ENCODE assay signal across 8 mouse cellular contexts in the genomic region with DNA sequence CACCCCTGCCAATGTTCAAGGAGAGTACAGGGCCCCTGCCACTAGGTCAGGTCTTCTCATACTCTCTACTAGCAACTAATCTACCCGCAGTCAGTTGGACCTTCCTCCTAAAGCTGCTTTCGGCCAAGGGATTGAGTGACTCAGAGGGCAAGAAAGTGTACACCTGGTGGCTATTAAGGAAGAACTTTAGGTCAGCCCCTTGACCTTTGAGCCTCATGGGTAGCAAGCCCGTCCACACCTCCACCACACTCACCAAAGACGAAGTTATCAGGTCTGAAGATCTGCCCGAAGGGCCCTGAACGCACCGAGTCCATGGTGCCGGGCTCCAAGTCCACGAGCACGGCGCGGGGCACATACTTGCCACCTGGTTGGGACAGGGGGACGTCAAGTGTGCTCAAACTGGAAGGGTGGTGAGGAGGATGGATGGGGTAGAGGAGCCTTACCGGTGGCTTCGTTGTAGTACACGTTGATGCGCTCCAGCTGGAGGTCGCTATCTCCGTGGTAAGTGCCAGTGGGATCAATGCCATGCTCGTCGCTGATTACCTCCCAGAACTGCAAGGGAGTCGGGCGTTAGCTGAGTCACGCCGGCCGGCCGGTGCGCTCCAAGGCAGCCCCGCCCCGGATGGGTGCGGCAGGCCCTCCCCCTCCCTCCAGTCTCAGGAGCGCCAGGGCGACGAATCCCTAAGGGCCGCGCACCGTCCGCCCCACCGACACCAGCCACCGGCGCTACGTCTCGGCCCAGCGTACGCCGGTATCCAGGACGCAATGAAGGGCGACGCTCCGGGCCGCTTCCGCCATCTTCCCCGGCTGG. TPM values are rescaled to one million over a fixed set of nuclear protein-coding genes. Genes with fewer than 3 reads are reported as not detected.
A peak's percentile ranks its signal among the peaks of the same experiment; 100 is the strongest.
DNase-seq lines count a peak whose midpoint lies in the region; ATAC-seq lines count a peak whose summit lies in the region.

No protein-coding gene starts in this region.

- H3K9ac ChIP-seq in hindbrain, embryonic 15.5 days = peak overlapping the region; percentile 70

- peak overlapping the region; percentile 93 for H3K27ac ChIP-seq in hindbrain, embryonic 15.5 days (replicated peaks)

- H3K4me1 ChIP-seq in hindbrain, embryonic 15.5 days (replicated peaks) = peaks cover 23% of the 10 kb centered on the region

- H3K4me2 ChIP-seq in hindbrain, embryonic 15.5 days = peak overlapping the region; percentile 94

- no peaks in the 10 kb centered on the region for H3K9me3 ChIP-seq in hindbrain, embryonic 15.5 days

- no peaks in the 10 kb centered on the region for H3K27me3 ChIP-seq in hindbrain, embryonic 15.5 days

- intact Hi-C loops in left cerebral cortex, postnatal 4 days (cut with DNase I) = loop anchor here (5.0 kb wide), 1 partner anchor 33 kb away; the partner anchor contains the start of gene Tmem203

- DNase-seq in NIH3T3 (ENCODE audit: low read depth) = peak; percentile 86
- peak; percentile 79 for DNase-seq in cerebellum, adult 9-10 months
- peak; percentile 80 to 87 for DNase-seq in gastrocnemius, adult 8-10 months (ENCODE audit: low spot score in 2 of 2)
- peak; percentile 57 for DNase-seq in left cerebral cortex, postnatal 4 days
- peak; percentile 75 to 78 for DNase-seq in spleen, adult 18-20 months
- DNase-seq in natural killer cell, adult 2 months (ENCODE audit: low spot score in 2 of 2) = no peak

- WGBS in hindbrain, embryonic 15.5 days = 3% methylated on average over 53 of the region's 53 CpGs

- no peak; the same call in 1 of the 2 replicates for ATAC-seq in hindbrain, embryonic 15.5 days (ENCODE audit: low FRiP score, low read depth)
- peak; percentile 60 for ATAC-seq in megakaryocyte-erythroid progenitor cell, adult 5-6 weeks (replicated peaks; ENCODE audit: low FRiP score, low TSS enrichment, poor library complexity, severe bottlenecking)

- H3K36me3 ChIP-seq in hindbrain, embryonic 15.5 days = peaks cover 5% of the 10 kb centered on the region

- peak overlapping the region; percentile 72 for H3K4me3 ChIP-seq in hindbrain, embryonic 15.5 days

RNA-seq across cellular contexts. Expression of gene Tubb4b, which starts 0.6 kb away (rescaled TPM):
- total RNA-seq in gastrocnemius, adult 8-10 months (2022) = 100 to 1,000 TPM; 228 to 239 (median 232) TPM
- 444 and 468 TPM in 2 replicates for polyA plus RNA-seq in hindbrain, embryonic 15.5 days (2015; fragmentation: Nextera tagmentation; extraction: Ambion mirVana)
- 100 to 1,000 TPM; 324 to 351 TPM for total RNA-seq in left cerebral cortex, postnatal 4 days (2021)
- 712 and 769 TPM in 2 replicates for total RNA-seq in megakaryocyte-erythroid progenitor cell, adult 5-6 weeks (2014; fragmentation: Nextera tagmentation)
- 718 and 785 TPM in 2 replicates for total RNA-seq in megakaryocyte-erythroid progenitor cell, adult 5-6 weeks (2017)

RNA-seq across cellular contexts. Expression of gene Fam166a, which starts 5.3 kb away (rescaled TPM):
- not detected for total RNA-seq in gastrocnemius, adult 8-10 months (2022)
- polyA plus RNA-seq in hindbrain, embryonic 15.5 days (2015; fragmentation: Nextera tagmentation; extraction: Ambion mirVana) = 0.70 and 0.72 TPM in 2 replicates
- not detected for total RNA-seq in left cerebral cortex, postnatal 4 days (2021)
- not detected in 2 replicates for total RNA-seq in megakaryocyte-erythroid progenitor cell, adult 5-6 weeks (2014; fragmentation: Nextera tagmentation)
- total RNA-seq in megakaryocyte-erythroid progenitor cell, adult 5-6 weeks (2017) = not detected in 2 replicates

RNA-seq across cellular contexts. Expression of gene Stpg3, which starts 9.4 kb away (rescaled TPM):
- total RNA-seq in gastrocnemius, adult 8-10 months (2022) = not detected
- not detected in 2 replicates for polyA plus RNA-seq in hindbrain, embryonic 15.5 days (2015; fragmentation: Nextera tagmentation; extraction: Ambion mirVana)
- total RNA-seq in left cerebral cortex, postnatal 4 days (2021) = not detected
- not detected in 2 replicates for total RNA-seq in megakaryocyte-erythroid progenitor cell, adult 5-6 weeks (2014; fragmentation: Nextera tagmentation)
- 3.2 TPM in 1 of 2 replicates, not detected in the other for total RNA-seq in megakaryocyte-erythroid progenitor cell, adult 5-6 weeks (2017)

RNA-seq across cellular contexts. Expression of gene Slc34a3, which starts 10.3 kb away (rescaled TPM):
- total RNA-seq in gastrocnemius, adult 8-10 months (2022) = not detected
- polyA plus RNA-seq in hindbrain, embryonic 15.5 days (2015; fragmentation: Nextera tagmentation; extraction: Ambion mirVana) = not detected in 2 replicates
- not detected for total RNA-seq in left cerebral cortex, postnatal 4 days (2021)
- total RNA-seq in megakaryocyte-erythroid progenitor cell, adult 5-6 weeks (2014; fragmentation: Nextera tagmentation) = not detected in 2 replicates
- total RNA-seq in megakaryocyte-erythroid progenitor cell, adult 5-6 weeks (2017) = not detected in 2 replicates

RNA-seq across cellular contexts. Expression of gene Nelfb, which starts 12.6 kb away (rescaled TPM):
- total RNA-seq in gastrocnemius, adult 8-10 months (2022) = 10 to 100 TPM; 20.8 to 28.3 (median 22.6) TPM
- 108 and 112 TPM in 2 replicates for polyA plus RNA-seq in hindbrain, embryonic 15.5 days (2015; fragmentation: Nextera tagmentation; extraction: Ambion mirVana)
- 10 to 100 TPM; 62.6 to 65.1 TPM for total RNA-seq in left cerebral cortex, postnatal 4 days (2021)
- total RNA-seq in megakaryocyte-erythroid progenitor cell, adult 5-6 weeks (2014; fragmentation: Nextera tagmentation) = 50.8 and 67.6 TPM in 2 replicates
- 26.4 and 28.2 TPM in 2 replicates for total RNA-seq in megakaryocyte-erythroid progenitor cell, adult 5-6 weeks (2017)

Comparison
In these comparisons a context has a peak if more than half of its experiments do, and no peak if none do; other contexts are left out.
1. DNase-seq: peak in NIH3T3 (single experiment), cerebellum, adult 9-10 months (single experiment), gastrocnemius, adult 8-10 months (2 of 2), left cerebral cortex, postnatal 4 days (single experiment) and spleen, adult 18-20 months (2 of 2); none in natural killer cell, adult 2 months (0 of 2).